Mouse (Mus musculus) kidney, postnatal 0 days (tissue): ENCODE results near the gene Epas1. TPM values are rescaled to one million over a fixed set of nuclear protein-coding genes. Genes with fewer than 3 reads are reported as not detected.
A peak's percentile ranks its signal among the peaks of the same experiment; 100 is the strongest.

Source experiments
- ATAC-seq: fragments of 200-750 bp; cut with Nextera tagmentation; replicated peaks from 2 replicates; pipeline ENCODE4 v1.8.0; 2017; ENCODE audit warnings: low read depth, moderate number of reproducible peaks, moderate TSS enrichment, moderate library complexity; ENCODE audit not compliant: low FRiP score
- DNase-seq: peaks from one replicate; pipeline ENCODE4 v3.0.0-alpha.2; 2016; ENCODE audit warnings: low spot score
- H3K27ac ChIP-seq: fragments of 300-500 bp; sonication (generic); 2 replicates; pipeline ENCODE4 v1.5.1; 2014; ENCODE audit warnings: mild to moderate bottlenecking
- H3K27me3 ChIP-seq: fragments of 300-500 bp; sonication (generic); 2 replicates; pipeline ENCODE4 v1.6.1; 2014; ENCODE audit warnings: low read length, mixed read lengths; ENCODE audit not compliant: insufficient read depth
- H3K36me3 ChIP-seq: fragments of 300-500 bp; sonication (generic); 2 replicates; pipeline ENCODE4 v1.6.1; 2014; ENCODE audit warnings: low read length, mixed read lengths; ENCODE audit not compliant: insufficient read depth
- H3K4me1 ChIP-seq: fragments of 300-500 bp; sonication (generic); replicated peaks from 2 replicates; pipeline ENCODE4 v1.6.1; 2014; ENCODE audit warnings: antibody characterized with exemption, low read length, mixed read lengths; ENCODE audit not compliant: insufficient read depth
- H3K4me2 ChIP-seq: fragments of 300-500 bp; sonication (generic); 2 replicates; pipeline ENCODE4 v1.6.1; 2014; ENCODE audit warnings: mild to moderate bottlenecking, low read length, moderate library complexity, mixed read lengths
- H3K4me3 ChIP-seq: fragments of 300-500 bp; sonication (generic); replicated peaks from 2 replicates; pipeline ENCODE4 v1.5.1; 2014; ENCODE audit warnings: low read depth, low read length
- H3K9ac ChIP-seq: fragments of 300-500 bp; sonication (generic); 2 replicates; pipeline ENCODE4 v1.6.1; 2014; ENCODE audit warnings: low read depth, low read length
- H3K9me3 ChIP-seq: fragments of 300-500 bp; sonication (generic); replicated peaks from 2 replicates; pipeline ENCODE4 v1.6.1; 2016; ENCODE audit warnings: low read length, inconsistent platforms, mixed read lengths
- CTCF ChIP-seq: IDR thresholded peaks from 2 replicates; pipeline ENCODE4 v1.5.1; 2016; ENCODE audit warnings: antibody characterized with exemption, low read depth, mild to moderate bottlenecking, moderate library complexity
- WGBS: fragments of 180-500 bp; shearing (Covaris S2); extraction: QIAGEN DNeasy Blood & Tissue Kit; methylation state at CpG from one replicate; pipeline ENCODE4 v1.1.7; 2014; 5-methylcytosine and 5-hydroxymethylcytosine counted together
- polyA plus RNA-seq: library from polyadenylated mRNA; unstranded; fragments of >200 nt; fragmentation: Nextera tagmentation; extraction: Ambion mirVana; gene quantifications from 2 replicates; pipeline ENCODE4 v1.2.1, GENCODE M21; 2015

Epas1 gene
- polyA plus RNA-seq, 1 experiment from 2014 or later: 14.3 TPM

GRCm38 (mm10) chr17:86826376-86826775 lies 72.9 kb downstream of the Epas1 start:
- 95% methylated on average over 17 of the region's 17 CpGs for WGBS
- Histone ChIP-seq H3K4me3 (no peak overlapping the region), H3K9me3 (no peaks in the 10 kb centered on the region), H3K4me1 (no peaks in the 10 kb centered on the region), H3K27me3 (no peaks in the 10 kb centered on the region), H3K27ac (no peak overlapping the region), H3K9ac (no peak overlapping the region), H3K4me2 (no peak overlapping the region), H3K36me3 (no peaks in the 10 kb centered on the region; the same call in 1 of the 2 replicates)
- DNase-seq (no peak), ATAC-seq (no peak)
- TF ChIP-seq CTCF: no peak

- no peaks in the 10 kb centered on the region for H3K27me3 ChIP-seq
- no peak overlapping the region for H3K9ac ChIP-seq
- DNase-seq: no peak
- TF ChIP-seq CTCF: no peak
- H3K27ac ChIP-seq: no peak overlapping the region
- 90% methylated on average over 19 of the region's 19 CpGs for WGBS
- no peak for ATAC-seq
- H3K4me3 ChIP-seq: no peak overlapping the region
- no peaks in the 10 kb centered on the region; the same call in 1 of the 2 replicates for H3K36me3 ChIP-seq
- H3K4me1 ChIP-seq: no peaks in the 10 kb centered on the region
- no peak overlapping the region for H3K4me2 ChIP-seq
- H3K9me3 ChIP-seq: no peaks in the 10 kb centered on the region
Measured at GRCm38 (mm10) chr17:86827391-86828165, 74.1 kb downstream of the Epas1 start.

- Histone ChIP-seq H3K27ac (no peak overlapping the region), H3K4me2 (no peak overlapping the region), H3K36me3 (no peaks in the 10 kb centered on the region; the same call in 1 of the 2 replicates), H3K4me1 (no peaks in the 10 kb centered on the region), H3K4me3 (no peak overlapping the region), H3K27me3 (no peaks in the 10 kb centered on the region), H3K9me3 (no peaks in the 10 kb centered on the region), H3K9ac (no peak overlapping the region)
- 96% methylated on average over 11 of the region's 11 CpGs for WGBS
- no peak for DNase-seq
- TF ChIP-seq CTCF: no peak
- ATAC-seq: no peak
Measured at GRCm38 (mm10) chr17:86828500-86828899, 75.0 kb downstream of the Epas1 start.

GRCm38 (mm10) chr17:86829383-86830175 lies 76.1 kb downstream of the Epas1 start:
- no peaks in the 10 kb centered on the region; the same call in 1 of the 2 replicates for H3K36me3 ChIP-seq
- H3K4me2 ChIP-seq: no peak overlapping the region
- H3K4me3 ChIP-seq: no peak overlapping the region
- no peaks in the 10 kb centered on the region for H3K27me3 ChIP-seq
- ATAC-seq (no peak), DNase-seq (no peak)
- no peaks in the 10 kb centered on the region for H3K9me3 ChIP-seq
- 86% methylated on average over 13 of the region's 13 CpGs for WGBS
- no peaks in the 10 kb centered on the region for H3K4me1 ChIP-seq
- no peak overlapping the region for H3K9ac ChIP-seq
- no peak for TF ChIP-seq CTCF
- no peak overlapping the region for H3K27ac ChIP-seq

- DNase-seq (no peak), ATAC-seq (no peak)
- no peaks in the 10 kb centered on the region; the same call in 1 of the 2 replicates for H3K36me3 ChIP-seq
- no peak for TF ChIP-seq CTCF
- H3K4me3 ChIP-seq: no peak overlapping the region
- no peak overlapping the region for H3K4me2 ChIP-seq
- H3K9me3 ChIP-seq: no peaks in the 10 kb centered on the region
- H3K27me3 ChIP-seq: no peaks in the 10 kb centered on the region
- H3K27ac ChIP-seq: no peak overlapping the region
- no peak overlapping the region for H3K9ac ChIP-seq
- no peaks in the 10 kb centered on the region for H3K4me1 ChIP-seq
- 84% methylated on average over 12 of the region's 12 CpGs for WGBS
Measured at GRCm38 (mm10) chr17:86830893-86831292, 77.4 kb downstream of the Epas1 start.

GRCm38 (mm10) chr17:86832562-86833327 lies 79.2 kb downstream of the Epas1 start:
- Histone ChIP-seq H3K27ac (no peak overlapping the region), H3K27me3 (no peaks in the 10 kb centered on the region), H3K9me3 (no peaks in the 10 kb centered on the region), H3K36me3 (no peaks in the 10 kb centered on the region), H3K4me2 (no peak overlapping the region), H3K4me1 (no peaks in the 10 kb centered on the region), H3K9ac (no peak overlapping the region), H3K4me3 (no peak overlapping the region)
- WGBS: 69% methylated on average over 19 of the region's 19 CpGs
- DNase-seq: no peak
- TF ChIP-seq CTCF: peak; percentile 74
- no peak for ATAC-seq
